Mouse (Mus musculus): ENCODE measurements around the gene 2010111I01Rik. TPM values are rescaled to one million over a fixed set of nuclear protein-coding genes. Genes with fewer than 3 reads are reported as not detected.

2010111I01Rik gene
- total RNA-seq, 1 experiment = 58.3 TPM

DNA sequence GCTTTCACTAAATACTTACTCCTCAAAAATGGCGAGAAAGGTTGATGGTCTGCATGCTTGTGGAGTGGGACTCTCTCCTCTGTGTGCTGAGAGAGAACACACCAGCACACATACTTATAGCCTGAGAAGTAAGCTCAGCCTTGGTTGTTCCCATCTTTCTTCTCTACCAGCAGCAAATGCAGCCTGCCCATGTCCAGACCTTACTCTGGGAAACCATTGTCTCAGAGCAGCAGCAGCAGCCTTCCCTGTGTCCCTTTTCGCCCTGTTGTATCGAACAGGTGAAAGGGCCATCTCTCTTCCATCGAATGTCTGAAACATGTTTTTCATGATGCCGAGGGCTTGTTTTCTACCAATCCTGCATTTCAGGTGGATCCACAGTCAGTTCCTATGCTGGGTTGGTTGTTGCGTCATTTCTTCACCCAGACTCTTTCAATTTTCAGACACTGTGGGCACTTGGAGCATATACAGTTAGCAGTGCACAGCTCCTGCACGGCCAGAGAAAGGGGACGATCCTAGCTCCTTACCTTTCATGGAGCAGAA, 285.8 kb downstream of the 2010111I01Rik start:
- Histone ChIP-seq H3K9me3 (ENCODE audit: control insufficient read depth, insufficient read depth, low read depth, low read length) (no peaks in the 10 kb centered on the region), H3K4me3 (ENCODE audit: insufficient read depth in 1 of 2, low read depth in 1 of 2, low read length in 2 of 2, poor library complexity in 1 of 2, severe bottlenecking in 1 of 2) (no peak overlapping the region), H3K27ac (ENCODE audit: insufficient read depth, low read depth, low read length, poor library complexity, severe bottlenecking) (no peak overlapping the region), H3K4me1 (ENCODE audit: control insufficient read depth in 2 of 2, insufficient read depth in 2 of 2, low read length in 2 of 2, poor library complexity in 1 of 2) (peaks cover 1 to 5% of the 10 kb centered on the region in 2 experiments; a peak in 2 of 4 replicates), H3K9ac (ENCODE audit: insufficient read depth, low read depth, low read length, poor library complexity, severe bottlenecking) (no peak overlapping the region), H3K36me3 (ENCODE audit: control insufficient read depth, insufficient read depth, low read length, poor library complexity, severe bottlenecking) (no peaks in the 10 kb centered on the region; the same call in 1 of the 2 replicates)
- TF ChIP-seq ZC3H11A (IDR thresholded peaks at IDR 0.05; ENCODE audit: borderline replicate concordance, low read depth, low read length) = no peak
- TF ChIP-seq HCFC1 (IDR thresholded peaks at IDR 0.05; ENCODE audit: borderline replicate concordance, insufficient read depth, low read length) = no peak
- TF ChIP-seq CHD2 (IDR thresholded peaks at IDR 0.05; ENCODE audit: low read depth, low read length) = no peak
- TF ChIP-seq ZNF384 (IDR thresholded peaks at IDR 0.05; ENCODE audit: low read depth, low read length) = no peak
- in situ Hi-C loops (cut with MboI; ENCODE audit: low sequenced_read_pairs in 2 of 2, unreplicated experiment in 2 of 2) = no loop called here
- no peak for DNase-seq (ENCODE audit: low read depth, low spot score)

DNA sequence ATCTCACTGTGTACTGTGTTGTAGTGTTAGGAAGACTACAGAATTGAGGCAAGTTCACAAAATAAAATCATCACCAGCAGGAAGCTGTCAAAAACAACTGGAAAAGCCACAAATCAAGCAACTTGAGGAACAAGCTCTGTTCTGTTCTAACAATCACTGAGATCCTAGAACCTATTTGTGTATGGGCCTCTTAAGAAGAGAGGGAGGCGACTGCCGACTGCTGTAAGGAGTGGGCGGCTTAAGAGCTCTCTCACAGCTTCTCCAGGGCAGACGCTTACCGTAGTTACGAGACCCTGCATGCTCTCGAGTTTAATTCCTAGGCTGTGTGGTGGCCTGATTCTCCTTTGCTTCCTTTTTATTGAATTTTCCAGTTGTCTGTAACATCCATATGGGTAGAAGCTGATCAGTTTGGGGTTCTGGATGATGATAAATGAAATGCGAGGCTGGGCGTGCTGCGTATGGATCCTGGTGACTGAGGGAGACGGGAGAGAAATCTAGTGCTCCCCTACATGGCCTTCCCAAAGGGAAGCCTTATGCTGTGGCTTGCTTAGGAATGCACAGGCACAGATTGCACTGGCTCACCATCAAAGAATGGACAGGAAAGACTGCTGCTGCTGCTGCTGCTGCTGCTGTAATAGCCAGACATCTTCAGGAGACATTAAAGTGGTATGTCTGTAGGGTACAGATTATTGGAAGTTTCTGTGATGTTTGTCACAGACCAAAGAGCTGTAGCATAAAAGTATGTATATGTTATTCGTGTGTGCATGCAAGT, 286.6 kb downstream of the 2010111I01Rik start:
- TF ChIP-seq HCFC1 (IDR thresholded peaks at IDR 0.05; ENCODE audit: borderline replicate concordance, insufficient read depth, low read length) = no peak
- no peak for TF ChIP-seq ZNF384 (IDR thresholded peaks at IDR 0.05; ENCODE audit: low read depth, low read length)
- TF ChIP-seq MAFK (IDR thresholded peaks at IDR 0.05; ENCODE audit: insufficient read depth, low read depth, low read length) = no peak
- no peak for TF ChIP-seq ZC3H11A (IDR thresholded peaks at IDR 0.05; ENCODE audit: borderline replicate concordance, low read depth, low read length)
- no peak for TF ChIP-seq CHD2 (IDR thresholded peaks at IDR 0.05; ENCODE audit: low read depth, low read length)
- Histone ChIP-seq H3K9ac (ENCODE audit: insufficient read depth, low read depth, low read length, poor library complexity, severe bottlenecking) (no peak overlapping the region), H3K4me3 (ENCODE audit: insufficient read depth in 1 of 2, low read depth in 1 of 2, low read length in 2 of 2, poor library complexity in 1 of 2, severe bottlenecking in 1 of 2) (no peak overlapping the region), H3K27ac (ENCODE audit: insufficient read depth, low read depth, low read length, poor library complexity, severe bottlenecking) (no peak overlapping the region), H3K4me1 (ENCODE audit: control insufficient read depth in 2 of 2, insufficient read depth in 2 of 2, low read length in 2 of 2, poor library complexity in 1 of 2) (peaks cover under 1 to 3% of the 10 kb centered on the region in 2 experiments; a peak in 2 of 4 replicates), H3K9me3 (ENCODE audit: control insufficient read depth, insufficient read depth, low read depth, low read length) (no peaks in the 10 kb centered on the region), H3K36me3 (ENCODE audit: control insufficient read depth, insufficient read depth, low read length, poor library complexity, severe bottlenecking) (no peaks in the 10 kb centered on the region; the same call in 1 of the 2 replicates)
- in situ Hi-C loops (cut with MboI; ENCODE audit: low sequenced_read_pairs in 2 of 2, unreplicated experiment in 2 of 2) = no loop called here
- no peak for DNase-seq (ENCODE audit: low read depth, low spot score)

DNA sequence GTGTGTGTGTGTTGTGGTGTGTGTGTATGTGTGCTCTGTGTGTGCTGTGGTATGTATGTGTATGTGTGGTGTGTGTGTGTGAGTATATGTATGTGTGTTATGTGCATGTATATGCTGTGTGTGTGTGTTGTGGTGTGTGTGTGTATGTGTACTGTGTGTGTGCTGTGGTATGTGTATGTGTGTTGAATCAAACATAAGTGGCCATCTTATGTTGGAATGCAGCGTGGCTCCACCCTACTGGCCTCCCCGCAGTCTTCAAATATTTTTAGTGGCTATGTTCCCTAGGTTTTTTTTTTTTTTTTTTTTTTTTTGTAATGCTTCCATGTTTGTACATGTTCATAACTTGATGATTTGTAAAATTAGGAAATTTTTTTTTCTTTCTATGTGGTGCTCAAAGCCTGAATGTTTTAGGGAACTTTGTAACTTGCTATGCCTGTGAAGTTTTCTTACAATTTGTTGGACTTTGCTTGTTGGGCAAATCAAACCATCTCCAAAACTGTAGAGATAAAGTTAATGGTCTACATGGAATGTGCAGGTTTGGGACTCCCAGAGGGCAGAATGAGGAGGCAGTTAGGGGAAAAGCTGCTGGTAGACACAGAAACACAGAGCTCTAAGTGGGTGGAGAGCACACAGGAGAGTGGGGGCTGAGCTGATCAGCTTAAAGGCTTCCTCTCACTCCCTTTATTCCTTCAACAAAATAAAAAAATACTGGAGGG, 287.8 kb downstream of the 2010111I01Rik start:
- H3K9ac ChIP-seq (ENCODE audit: insufficient read depth, low read depth, low read length, poor library complexity, severe bottlenecking) = no peak overlapping the region
- no peak overlapping the region for H3K27ac ChIP-seq (ENCODE audit: insufficient read depth, low read depth, low read length, poor library complexity, severe bottlenecking)
- in situ Hi-C loops (cut with MboI; ENCODE audit: low sequenced_read_pairs in 2 of 2, unreplicated experiment in 2 of 2) = no loop called here
- TF ChIP-seq ZNF384 (IDR thresholded peaks at IDR 0.05; ENCODE audit: low read depth, low read length) = no peak
- H3K4me1 ChIP-seq (ENCODE audit: control insufficient read depth in 2 of 2, insufficient read depth in 2 of 2, low read length in 2 of 2, poor library complexity in 1 of 2) = no peaks in the 10 kb centered on the region; a peak in 1 of 4 replicates
- H3K4me3 ChIP-seq (ENCODE audit: insufficient read depth in 1 of 2, low read depth in 1 of 2, low read length in 2 of 2, poor library complexity in 1 of 2, severe bottlenecking in 1 of 2) = no peak overlapping the region
- H3K36me3 ChIP-seq (ENCODE audit: control insufficient read depth, insufficient read depth, low read length, poor library complexity, severe bottlenecking) = no peaks in the 10 kb centered on the region; the same call in 1 of the 2 replicates
- H3K9me3 ChIP-seq (ENCODE audit: control insufficient read depth, insufficient read depth, low read depth, low read length) = no peaks in the 10 kb centered on the region
- DNase-seq (ENCODE audit: low read depth, low spot score) = no peak

DNA sequence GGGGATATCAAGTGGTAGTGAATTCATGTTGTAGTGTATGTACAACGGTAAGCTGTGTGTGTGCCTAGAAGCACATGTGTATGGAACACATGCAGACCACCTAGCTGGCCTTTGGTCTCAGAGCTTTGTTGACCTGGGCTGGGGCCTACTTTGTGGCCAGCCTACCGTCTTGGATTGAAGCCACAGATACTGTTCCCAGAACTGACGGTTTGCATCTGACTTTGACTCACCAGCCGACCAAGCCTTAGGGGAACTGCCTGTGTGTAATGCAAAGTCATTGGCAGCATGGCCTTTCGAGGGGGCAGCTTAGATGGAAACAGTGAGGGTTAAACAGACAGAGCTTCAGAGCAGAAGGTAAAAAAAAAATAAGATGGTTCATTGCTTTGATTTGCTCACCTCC, 288.5 kb downstream of the 2010111I01Rik start:
- Histone ChIP-seq H3K36me3 (ENCODE audit: control insufficient read depth, insufficient read depth, low read length, poor library complexity, severe bottlenecking) (peaks cover 2% of the 10 kb centered on the region; the same call in 1 of the 2 replicates), H3K9me3 (ENCODE audit: control insufficient read depth, insufficient read depth, low read depth, low read length) (no peaks in the 10 kb centered on the region), H3K27ac (ENCODE audit: insufficient read depth, low read depth, low read length, poor library complexity, severe bottlenecking) (no peak overlapping the region), H3K4me3 (ENCODE audit: insufficient read depth in 1 of 2, low read depth in 1 of 2, low read length in 2 of 2, poor library complexity in 1 of 2, severe bottlenecking in 1 of 2) (no peak overlapping the region), H3K9ac (ENCODE audit: insufficient read depth, low read depth, low read length, poor library complexity, severe bottlenecking) (no peak overlapping the region), H3K4me1 (ENCODE audit: control insufficient read depth in 2 of 2, insufficient read depth in 2 of 2, low read length in 2 of 2, poor library complexity in 1 of 2) (no peaks in the 10 kb centered on the region; a peak in 1 of 4 replicates)
- in situ Hi-C loops (cut with MboI; ENCODE audit: low sequenced_read_pairs in 2 of 2, unreplicated experiment in 2 of 2) = no loop called here
- no peak for TF ChIP-seq MAFK (IDR thresholded peaks at IDR 0.05; ENCODE audit: insufficient read depth, low read depth, low read length)
- no peak for TF ChIP-seq ZC3H11A (IDR thresholded peaks at IDR 0.05; ENCODE audit: borderline replicate concordance, low read depth, low read length)
- DNase-seq (ENCODE audit: low read depth, low spot score) = no peak
